Mouse (Mus musculus): ENCODE data around the gene Myl4.

Gene Myl4

GRCm38 (mm10) chr11:104627616-104628301, 77.3 kb downstream of the Myl4 start:
- CTCF ChIA-PET = no interaction called here

GRCm38 (mm10) chr11:104628566-104628965, 78.1 kb downstream of the Myl4 start:
- CTCF ChIA-PET = no interaction called here

DNA sequence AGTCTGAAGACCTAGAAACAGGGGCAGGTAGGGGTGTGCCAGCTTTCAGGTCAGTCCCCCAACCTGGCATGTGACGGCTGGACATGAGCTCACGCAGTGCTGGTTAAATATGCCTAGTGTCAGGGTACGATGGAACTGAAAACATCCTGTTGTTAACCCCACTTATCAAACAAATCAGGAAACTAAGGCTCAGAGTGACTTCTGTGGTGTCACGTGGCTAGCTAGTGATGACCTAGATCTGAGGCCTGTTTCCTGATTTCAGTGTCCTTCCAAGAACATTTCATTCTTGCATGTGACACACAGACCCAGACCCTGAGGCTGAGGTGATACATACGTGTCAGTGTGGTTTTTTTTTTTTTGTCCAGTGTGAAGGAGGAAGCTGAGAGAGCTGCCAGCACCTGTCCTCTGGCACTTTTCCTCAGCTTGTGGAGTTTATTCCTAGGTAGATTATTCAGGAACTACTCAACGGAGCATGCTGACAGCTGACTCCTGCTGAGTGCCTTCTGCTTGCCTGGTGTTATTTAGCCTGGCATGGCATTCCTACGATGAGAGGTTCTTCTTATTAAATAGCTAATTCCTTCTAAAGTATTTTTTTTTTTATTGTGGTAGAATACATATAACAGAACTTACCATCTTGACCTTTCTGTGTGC, 79.8 kb downstream of the Myl4 start:
- CTCF ChIA-PET = interaction anchor here (1.0 kb wide), 1 partner anchor 15 kb away, joined by 3 read pairs; no protein-coding TSS in a partner anchor

DNA sequence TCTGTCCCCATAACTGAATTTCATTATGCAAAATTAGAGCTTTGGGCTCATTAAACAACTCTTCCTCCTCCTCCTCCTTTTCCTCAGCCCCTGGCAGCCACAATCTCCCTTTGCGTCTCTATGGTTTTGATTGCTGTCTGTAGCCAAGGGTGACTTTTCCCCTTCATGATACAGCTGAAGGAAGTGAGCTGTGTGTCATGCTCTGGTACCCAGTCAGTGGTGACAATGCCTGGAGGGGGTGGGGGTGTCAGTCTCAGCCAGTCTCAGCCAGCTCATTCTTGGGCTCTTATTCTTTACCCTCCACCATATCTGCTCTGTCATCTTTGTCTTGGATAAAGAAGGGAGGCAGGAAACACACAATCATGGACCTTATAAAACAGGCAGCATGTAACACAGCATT, 80.8 kb downstream of the Myl4 start:
- CTCF ChIA-PET = interaction anchor here (0.5 to 1.0 kb wide), 3 partner anchors 14 to 181 kb away, joined by 3 to 10 read pairs (median 3); no protein-coding TSS in a partner anchor

GRCm38 (mm10) chr11:104637010-104637409, 86.5 kb downstream of the Myl4 start:
- CTCF ChIA-PET = no interaction called here

GRCm38 (mm10) chr11:104638006-104638405, 87.5 kb downstream of the Myl4 start:
- CTCF ChIA-PET = interaction anchor here (0.6 kb wide), 1 partner anchor 44 kb away, joined by 3 read pairs; no protein-coding TSS in a partner anchor

GRCm38 (mm10) chr11:104638906-104639305, 88.4 kb downstream of the Myl4 start:
- CTCF ChIA-PET = interaction anchor here (0.6 kb wide), 3 partner anchors 8 to 45 kb away, joined by 3 to 9 read pairs (median 4); no protein-coding TSS in a partner anchor

DNA sequence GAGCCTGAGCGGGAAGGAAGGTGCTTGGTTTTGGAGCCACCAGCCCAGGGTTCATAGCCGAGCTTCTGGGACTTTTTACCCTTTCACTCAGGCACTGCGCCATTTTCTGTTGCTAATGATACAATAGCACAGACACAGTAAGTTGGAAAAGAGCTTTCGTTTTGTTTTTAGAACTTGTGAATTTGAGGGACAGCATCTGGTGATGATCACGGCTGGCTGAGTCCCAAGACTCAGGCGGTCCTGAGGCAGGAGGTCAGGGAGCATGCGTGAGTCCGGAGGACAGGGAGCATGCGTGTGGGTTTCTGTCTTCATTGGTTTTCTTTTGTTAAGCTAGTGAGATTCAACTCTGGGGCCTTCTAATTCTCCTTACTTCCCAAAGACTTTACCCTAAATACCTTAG, 89.2 kb downstream of the Myl4 start:
- CTCF ChIA-PET = no interaction called here

GRCm38 (mm10) chr11:104640894-104641293, 90.4 kb downstream of the Myl4 start:
- CTCF ChIA-PET = no interaction called here

DNA sequence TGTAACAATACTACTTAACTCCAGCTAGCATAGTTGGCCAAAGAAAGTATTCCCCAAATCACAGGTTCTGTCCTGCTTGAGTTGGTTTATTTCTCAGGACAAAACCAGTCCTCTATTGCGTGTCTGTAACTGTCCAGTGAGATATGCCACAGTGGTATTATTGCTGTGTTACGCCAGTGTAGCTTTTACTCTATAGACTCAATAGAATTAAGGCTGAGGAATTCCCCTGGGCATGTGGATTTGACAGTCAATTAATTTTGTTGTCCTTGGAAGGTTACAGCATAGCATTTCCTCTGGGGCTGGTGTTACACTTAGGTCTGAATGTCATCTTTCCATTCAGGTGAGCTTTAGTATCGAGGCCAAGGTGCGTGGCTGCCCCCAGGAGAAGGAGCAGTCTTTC, 92.8 kb downstream of the Myl4 start:
- CTCF ChIA-PET = no interaction called here
